Mouse (Mus musculus): Measurements from ENCODE around the gene Pou2af1.

GRCm38 (mm10) chr9:51277834-51278498, 64.5 kb downstream of the Pou2af1 start:
- TF ChIP-seq CTCF (IDR thresholded peaks at IDR 0.05) (no peak), EP300 (IDR thresholded peaks at IDR 0.05) (no peak)
